Mouse (Mus musculus) intestine, postnatal 0 days (tissue): ENCODE measurements around the gene Olfr1394. TPM values are rescaled to one million over a fixed set of nuclear protein-coding genes. Genes with fewer than 3 reads are reported as not detected.
"Not testable (repeated sequence)": the region's sequence is repeated elsewhere in the genome, so short reads cannot be mapped to it uniquely, and the experiment has no call there.

Source experiments
- ATAC-seq: fragments of 200-750 bp; cut with Nextera tagmentation; 2 replicates; pipeline ENCODE4 v1.8.0; 2017; ENCODE audit warnings: mild to moderate bottlenecking, moderate TSS enrichment, moderate library complexity
- H3K27ac ChIP-seq: fragments of 300-500 bp; sonication (generic); 2 replicates; pipeline ENCODE4 v1.5.1; 2014; ENCODE audit warnings: mild to moderate bottlenecking, low read depth, low read length, moderate library complexity
- H3K27me3 ChIP-seq: fragments of 300-500 bp; sonication (generic); replicated peaks from 2 replicates; pipeline ENCODE4 v1.6.1; 2014; ENCODE audit warnings: low read length, mixed read lengths; ENCODE audit not compliant: control insufficient read depth, insufficient read depth
- H3K36me3 ChIP-seq: fragments of 300-500 bp; sonication (generic); 2 replicates; pipeline ENCODE4 v1.6.1; 2014; ENCODE audit warnings: mild to moderate bottlenecking, moderate library complexity; ENCODE audit not compliant: control insufficient read depth, insufficient read depth
- H3K4me1 ChIP-seq: fragments of 300-500 bp; sonication (generic); replicated peaks from 2 replicates; pipeline ENCODE4 v1.6.1; 2014; ENCODE audit warnings: antibody characterized with exemption, low read length, mixed read lengths; ENCODE audit not compliant: control insufficient read depth, insufficient read depth
- H3K4me2 ChIP-seq: fragments of 300-500 bp; sonication (generic); replicated peaks from 2 replicates; pipeline ENCODE4 v1.6.1; 2014; ENCODE audit warnings: low read depth, mild to moderate bottlenecking, moderate library complexity
- H3K4me3 ChIP-seq: fragments of 300-500 bp; sonication (generic); 2 replicates; pipeline ENCODE4 v1.5.1; 2014; ENCODE audit warnings: low read depth, low read length
- H3K9ac ChIP-seq: fragments of 300-500 bp; sonication (generic); 2 replicates; pipeline ENCODE4 v1.6.1; 2014; ENCODE audit warnings: mild to moderate bottlenecking, low read depth, low read length
- H3K9me3 ChIP-seq: fragments of 300-500 bp; sonication (generic); 2 replicates; pipeline ENCODE4 v1.6.1; 2016; ENCODE audit warnings: mixed run types; ENCODE audit not compliant: control insufficient read depth
- CTCF ChIP-seq: sonication (generic); IDR thresholded peaks from 2 replicates; pipeline ENCODE4 v1.5.1; 2016; ENCODE audit warnings: low read depth, mild to moderate bottlenecking, control low read depth, antibody characterized with exemption, moderate library complexity
- WGBS: fragments of 180-500 bp; shearing (Covaris S2); extraction: QIAGEN DNeasy Blood & Tissue Kit; methylation state at CpG from one replicate; pipeline ENCODE4 v1.1.7; 2014; 5-methylcytosine and 5-hydroxymethylcytosine counted together
- polyA plus RNA-seq: library from polyadenylated mRNA; unstranded; fragments of >200 nt; fragmentation: Nextera tagmentation; extraction: Ambion mirVana; gene quantifications from 2 replicates; pipeline ENCODE4 v1.2.1, GENCODE M21; 2015

Olfr1394 gene
- polyA plus RNA-seq, 1 experiment from 2014 or later = not detected

GRCm38 (mm10) chr11:49168839-49169611 lies 14.8 kb downstream of the Olfr1394 start:
- Histone ChIP-seq H3K4me3 (peak overlapping the region; percentile 32), H3K4me2 (peak overlapping the region; percentile 63)

GRCm38 (mm10) chr11:49170576-49170975 lies 16.4 kb downstream of the Olfr1394 start:
- H3K9ac ChIP-seq = no peak overlapping the region
- H3K27me3 ChIP-seq = peaks cover 12% of the 10 kb centered on the region; the same call in 1 of the 2 replicates
- no peak overlapping the region for H3K4me3 ChIP-seq
- no peak overlapping the region for H3K4me2 ChIP-seq
- 89% methylated on average over 4 of the region's 4 CpGs for WGBS
- no peaks in the 10 kb centered on the region for H3K36me3 ChIP-seq
- no peaks in the 10 kb centered on the region; the same call in 1 of the 2 replicates for H3K9me3 ChIP-seq
- no peak for TF ChIP-seq CTCF
- peaks cover 5% of the 10 kb centered on the region; the same call in 1 of the 2 replicates for H3K4me1 ChIP-seq
- no peak overlapping the region for H3K27ac ChIP-seq
- no peak for ATAC-seq

More at GRCm38 (mm10) chr11:49168839-49169611, 14.8 kb downstream of the Olfr1394 start:
- Histone ChIP-seq H3K9ac (no peak overlapping the region), H3K36me3 (no peaks in the 10 kb centered on the region), H3K4me1 (peaks cover 5% of the 10 kb centered on the region; the same call in 1 of the 2 replicates), H3K27me3 (peaks cover 12% of the 10 kb centered on the region; the same call in 1 of the 2 replicates), H3K27ac (no peak overlapping the region), H3K9me3 (no peaks in the 10 kb centered on the region; the same call in 1 of the 2 replicates)
- 0 out of 2 replicates have a peak, but pooled peaks have one; percentile 1 for TF ChIP-seq CTCF
- WGBS = 7% methylated on average over 50 of the region's 50 CpGs
- no peak for ATAC-seq

- ATAC-seq = no peak
- H3K27ac ChIP-seq = no peak overlapping the region
- no peak for TF ChIP-seq CTCF
- WGBS = 85% methylated on average over 8 of the region's 8 CpGs
- no peaks in the 10 kb centered on the region for H3K4me1 ChIP-seq
- no peak overlapping the region for H3K4me3 ChIP-seq
- no peaks in the 10 kb centered on the region; the same call in 1 of the 2 replicates for H3K27me3 ChIP-seq
- H3K9me3 ChIP-seq = no peaks in the 10 kb centered on the region
- no peak overlapping the region for H3K4me2 ChIP-seq
- H3K9ac ChIP-seq = no peak overlapping the region
- no peaks in the 10 kb centered on the region for H3K36me3 ChIP-seq
Measured at GRCm38 (mm10) chr11:49175345-49175744, 21.2 kb downstream of the Olfr1394 start.

- H3K4me1 ChIP-seq, H3K27me3 ChIP-seq, H3K27ac ChIP-seq, H3K4me2 ChIP-seq, H3K4me3 ChIP-seq, H3K9me3 ChIP-seq, H3K9ac ChIP-seq, H3K36me3 ChIP-seq: not testable (repeated sequence)
- 39% methylated on average over 4 of the region's 4 CpGs for WGBS
- ATAC-seq = peak; percentile 77
Measured at GRCm38 (mm10) chr11:49176047-49176779, 22.0 kb downstream of the Olfr1394 start.

- WGBS = 68% methylated on average over 1 of the region's 1 CpGs
- H3K4me3 ChIP-seq = no peak overlapping the region
- H3K27me3 ChIP-seq = no peaks in the 10 kb centered on the region
- H3K4me1 ChIP-seq = no peaks in the 10 kb centered on the region
- no peak for ATAC-seq
- no peak overlapping the region for H3K9ac ChIP-seq
- H3K9me3 ChIP-seq = no peaks in the 10 kb centered on the region
- no peak overlapping the region for H3K27ac ChIP-seq
- TF ChIP-seq CTCF = no peak
- H3K4me2 ChIP-seq = no peak overlapping the region
- H3K36me3 ChIP-seq = no peaks in the 10 kb centered on the region
Measured at GRCm38 (mm10) chr11:49183172-49183571, 29.0 kb downstream of the Olfr1394 start.

- no peak overlapping the region for H3K4me3 ChIP-seq
- 61% methylated on average over 6 of the region's 6 CpGs for WGBS
- H3K27me3 ChIP-seq = no peaks in the 10 kb centered on the region
- H3K9me3 ChIP-seq = no peaks in the 10 kb centered on the region
- no peak overlapping the region for H3K4me2 ChIP-seq
- H3K27ac ChIP-seq = no peak overlapping the region
- H3K9ac ChIP-seq = no peak overlapping the region
- no peaks in the 10 kb centered on the region for H3K36me3 ChIP-seq
- ATAC-seq = no peak
- H3K4me1 ChIP-seq = no peaks in the 10 kb centered on the region
- TF ChIP-seq CTCF = peak; percentile 57
Measured at GRCm38 (mm10) chr11:49186452-49186851, 32.3 kb downstream of the Olfr1394 start.
